Mouse (Mus musculus) cerebellum, adult 11 months (tissue): Measurements from ENCODE around the gene Tmem191c.
"Not testable (repeated sequence)": the region's sequence is repeated elsewhere in the genome, so short reads cannot be mapped to it uniquely, and the experiment has no call there.

Source experiments
- DNase-seq: peaks from one replicate; pipeline ENCODE4 v3.0.0; 2022

Tmem191c gene

GRCm38 (mm10) chr16:17275721-17276120 is at the start of gene Tmem191c:
TSS of gene Tmem191c (plus strand) at chr16:17276077.
- no peak for DNase-seq

- DNase-seq = no peak
Observed at GRCm38 (mm10) chr16:17226496-17226895, 49.4 kb upstream of the Tmem191c start.

- DNase-seq = not testable (repeated sequence)
Observed at GRCm38 (mm10) chr16:17231523-17231922, 44.4 kb upstream of the Tmem191c start.

- DNase-seq = peak; percentile 90
Observed at GRCm38 (mm10) chr16:17232794-17233701, 42.8 kb upstream of the Tmem191c start, which contains the start of gene Hic2. TSS of gene Hic2 (plus strand) at chr16:17233572.

- peak; percentile 22 for DNase-seq
Observed at GRCm38 (mm10) chr16:17233702-17234498, 42.0 kb upstream of the Tmem191c start.

GRCm38 (mm10) chr16:17234499-17234895 is 41.4 kb upstream of the Tmem191c start:
- peak; percentile 34 for DNase-seq

- no peak for DNase-seq
Observed at GRCm38 (mm10) chr16:17234916-17235665, 40.8 kb upstream of the Tmem191c start.

- DNase-seq = no peak
Observed at GRCm38 (mm10) chr16:17237634-17238033, 38.2 kb upstream of the Tmem191c start.

- DNase-seq = no peak
Observed at GRCm38 (mm10) chr16:17239409-17239808, 36.5 kb upstream of the Tmem191c start.

GRCm38 (mm10) chr16:17243731-17244130 is 32.1 kb upstream of the Tmem191c start:
- DNase-seq = no peak

- DNase-seq = no peak
Observed at GRCm38 (mm10) chr16:17244996-17245395, 30.9 kb upstream of the Tmem191c start.

- DNase-seq = no peak
Observed at GRCm38 (mm10) chr16:17247727-17248126, 28.1 kb upstream of the Tmem191c start.

GRCm38 (mm10) chr16:17249135-17249534 is 26.7 kb upstream of the Tmem191c start:
- DNase-seq = no peak

- DNase-seq = peak; percentile 70
Observed at GRCm38 (mm10) chr16:17251539-17251938, 24.3 kb upstream of the Tmem191c start.

GRCm38 (mm10) chr16:17252086-17252726 is 23.7 kb upstream of the Tmem191c start:
- DNase-seq = no peak

GRCm38 (mm10) chr16:17252841-17253240 is 23.0 kb upstream of the Tmem191c start:
- no peak for DNase-seq

- no peak for DNase-seq
Observed at GRCm38 (mm10) chr16:17254005-17254597, 21.8 kb upstream of the Tmem191c start.

- no peak for DNase-seq
Observed at GRCm38 (mm10) chr16:17255270-17255669, 20.6 kb upstream of the Tmem191c start.

- no peak for DNase-seq
Observed at GRCm38 (mm10) chr16:17257359-17257821, 18.5 kb upstream of the Tmem191c start.

GRCm38 (mm10) chr16:17258917-17259316 is 17.0 kb upstream of the Tmem191c start:
- no peak for DNase-seq

GRCm38 (mm10) chr16:17261341-17261740 is 14.5 kb upstream of the Tmem191c start:
- DNase-seq = no peak

- DNase-seq = no peak
Observed at GRCm38 (mm10) chr16:17266113-17266512, 9.8 kb upstream of the Tmem191c start.
